Mouse (Mus musculus) layer of hippocampus, adult 11-12 months (tissue): ENCODE measurements around the gene Sox11.
A peak's percentile ranks its signal among the peaks of the same experiment; 100 is the strongest.

Source experiments
- DNase-seq: peaks from one replicate; pipeline ENCODE4 v3.0.0; 2022; ENCODE audit warnings: low spot score

The Sox11 gene

GRCm38 (mm10) chr12:27336336-27336735, 6.0 kb downstream of the Sox11 start:
- DNase-seq = no peak

GRCm38 (mm10) chr12:27335356-27336055, 6.9 kb downstream of the Sox11 start:
- DNase-seq = no peak

GRCm38 (mm10) chr12:27333590-27333989, 8.8 kb downstream of the Sox11 start:
- no peak for DNase-seq

GRCm38 (mm10) chr12:27323423-27323822, 19.0 kb downstream of the Sox11 start:
- DNase-seq = peak; percentile 30

- DNase-seq = no peak
Observed at GRCm38 (mm10) chr12:27320705-27321104, 21.7 kb downstream of the Sox11 start.

GRCm38 (mm10) chr12:27312985-27313384, 29.4 kb downstream of the Sox11 start:
- DNase-seq = no peak

GRCm38 (mm10) chr12:27311854-27312466, 30.4 kb downstream of the Sox11 start:
- DNase-seq = no peak

GRCm38 (mm10) chr12:27311316-27311832, 31.0 kb downstream of the Sox11 start:
- DNase-seq = no peak

GRCm38 (mm10) chr12:27310703-27311102, 31.7 kb downstream of the Sox11 start:
- DNase-seq = no peak

GRCm38 (mm10) chr12:27309969-27310368, 32.4 kb downstream of the Sox11 start:
- no peak for DNase-seq

- DNase-seq = no peak
Observed at GRCm38 (mm10) chr12:27304713-27305437, 37.5 kb downstream of the Sox11 start.

GRCm38 (mm10) chr12:27303190-27303589, 39.2 kb downstream of the Sox11 start:
- no peak for DNase-seq

GRCm38 (mm10) chr12:27298721-27299120, 43.7 kb downstream of the Sox11 start:
- no peak for DNase-seq

- DNase-seq = no peak
Observed at GRCm38 (mm10) chr12:27294191-27294590, 48.2 kb downstream of the Sox11 start.

GRCm38 (mm10) chr12:27293736-27294135, 48.6 kb downstream of the Sox11 start:
- no peak for DNase-seq

GRCm38 (mm10) chr12:27293208-27293607, 49.2 kb downstream of the Sox11 start:
- no peak for DNase-seq
